Mouse (Mus musculus): Measurements from ENCODE around the gene Fsd1.

Fsd1 gene

DNA sequence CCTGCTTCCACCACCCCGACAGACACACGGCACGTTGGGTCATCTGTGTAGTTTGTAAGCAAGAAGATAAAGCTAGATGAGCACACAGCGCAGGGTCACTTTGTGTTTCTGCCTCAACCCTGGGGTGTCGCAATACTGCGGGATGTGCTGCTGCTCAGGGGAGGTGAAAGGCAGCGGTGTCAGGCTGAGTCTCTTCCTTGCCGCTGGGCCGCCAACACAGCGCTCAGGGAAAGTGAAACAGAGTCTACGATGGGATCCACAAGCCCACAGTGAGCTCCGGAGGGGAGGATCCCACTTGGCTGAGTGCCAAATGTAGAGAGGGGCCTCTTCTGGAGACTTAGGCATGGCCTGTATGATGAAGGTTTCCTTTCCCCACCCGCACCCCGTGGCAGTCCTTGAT is 23.1 kb upstream of the Fsd1 start:
- DNase-seq (ENCODE audit: low spot score) = no peak

GRCm38 (mm10) chr17:55964496-55964895 is 21.8 kb upstream of the Fsd1 start:
- no peak for DNase-seq (ENCODE audit: low spot score)

GRCm38 (mm10) chr17:55964996-55965395 is 21.3 kb upstream of the Fsd1 start:
- no peak for DNase-seq (ENCODE audit: low spot score)

DNA sequence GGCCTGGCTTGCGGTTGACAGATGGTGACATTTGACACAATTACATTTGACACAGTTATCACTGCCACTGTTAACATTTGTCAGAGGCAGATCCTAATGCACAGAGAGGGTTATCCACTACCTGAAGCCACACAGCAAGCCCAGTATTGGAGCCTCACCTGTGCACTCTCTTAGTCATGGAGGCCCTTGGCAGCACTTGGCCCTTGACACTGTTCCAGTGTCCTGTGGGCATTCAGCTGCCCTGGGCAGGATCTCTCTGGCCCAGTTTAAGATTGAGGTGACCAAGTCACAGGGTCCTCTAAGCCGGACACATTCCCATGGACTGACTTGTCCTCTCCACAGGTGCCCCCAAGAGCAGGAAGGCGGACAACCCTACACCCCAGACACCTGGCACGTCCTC is 19.1 kb upstream of the Fsd1 start:
- no peak for DNase-seq (ENCODE audit: low spot score)

DNA sequence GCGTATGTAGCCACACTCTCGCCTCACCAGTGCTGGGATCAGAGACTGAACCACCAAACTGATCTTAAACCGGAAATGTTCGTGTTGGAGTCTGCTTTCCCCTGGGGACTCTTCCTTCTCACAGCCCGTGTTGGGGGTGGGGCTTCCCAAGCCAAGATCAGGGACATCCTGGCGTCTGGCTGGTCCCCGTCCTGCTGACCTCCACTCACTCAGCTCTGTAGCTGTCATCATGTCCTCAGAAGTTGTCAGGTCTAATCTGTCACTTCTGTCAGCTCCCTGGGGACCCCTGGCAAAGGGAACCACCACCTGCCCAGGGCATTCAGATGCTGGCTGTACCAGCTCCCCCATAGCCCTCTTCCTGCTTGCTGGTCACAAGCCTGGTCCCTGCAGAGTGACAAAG is 18.1 kb upstream of the Fsd1 start:
- no peak for DNase-seq (ENCODE audit: low spot score)

GRCm38 (mm10) chr17:55969560-55969959 is 16.7 kb upstream of the Fsd1 start:
- DNase-seq (ENCODE audit: low spot score) = peak; percentile 71

- peak; percentile 79 for DNase-seq (ENCODE audit: low spot score)
These were observed 16.1 kb upstream of the Fsd1 start, which contains the start of gene Shd for GRCm38 (mm10) chr17:55969966-55970891. TSS of gene Shd (plus strand) at chr17:55970467.

GRCm38 (mm10) chr17:55971453-55971852 is 14.9 kb upstream of the Fsd1 start:
- no peak for DNase-seq (ENCODE audit: low spot score)

GRCm38 (mm10) chr17:55976255-55976862 is 9.9 kb upstream of the Fsd1 start:
- DNase-seq (ENCODE audit: low spot score) = peak; percentile 78

DNA sequence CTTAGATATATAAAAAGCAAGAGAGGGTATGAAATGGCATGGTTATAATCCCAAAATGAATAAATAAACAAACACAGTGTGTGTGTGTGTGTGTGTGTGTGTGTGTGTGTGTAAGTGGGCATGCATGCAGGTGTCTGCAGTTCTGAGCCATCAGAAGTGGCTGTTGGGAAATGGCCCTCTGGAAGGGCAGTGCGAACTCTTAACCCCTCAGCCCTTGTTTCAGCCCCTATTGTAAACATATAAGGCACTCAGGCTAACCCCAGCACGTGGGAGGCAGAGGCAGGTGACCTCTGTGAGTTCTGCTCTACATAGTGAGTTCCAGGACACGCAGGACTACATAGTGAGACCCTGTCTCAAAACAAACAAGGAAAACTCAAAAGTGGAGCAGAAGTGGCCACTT is 9.0 kb upstream of the Fsd1 start:
- no peak for DNase-seq (ENCODE audit: low spot score)

- no peak for DNase-seq (ENCODE audit: low spot score)
These were observed 4.1 kb downstream of the Fsd1 start for GRCm38 (mm10) chr17:55990278-55990898.

GRCm38 (mm10) chr17:55996007-55996406 is 9.7 kb downstream of the Fsd1 start:
- DNase-seq (ENCODE audit: low spot score) = no peak

DNA sequence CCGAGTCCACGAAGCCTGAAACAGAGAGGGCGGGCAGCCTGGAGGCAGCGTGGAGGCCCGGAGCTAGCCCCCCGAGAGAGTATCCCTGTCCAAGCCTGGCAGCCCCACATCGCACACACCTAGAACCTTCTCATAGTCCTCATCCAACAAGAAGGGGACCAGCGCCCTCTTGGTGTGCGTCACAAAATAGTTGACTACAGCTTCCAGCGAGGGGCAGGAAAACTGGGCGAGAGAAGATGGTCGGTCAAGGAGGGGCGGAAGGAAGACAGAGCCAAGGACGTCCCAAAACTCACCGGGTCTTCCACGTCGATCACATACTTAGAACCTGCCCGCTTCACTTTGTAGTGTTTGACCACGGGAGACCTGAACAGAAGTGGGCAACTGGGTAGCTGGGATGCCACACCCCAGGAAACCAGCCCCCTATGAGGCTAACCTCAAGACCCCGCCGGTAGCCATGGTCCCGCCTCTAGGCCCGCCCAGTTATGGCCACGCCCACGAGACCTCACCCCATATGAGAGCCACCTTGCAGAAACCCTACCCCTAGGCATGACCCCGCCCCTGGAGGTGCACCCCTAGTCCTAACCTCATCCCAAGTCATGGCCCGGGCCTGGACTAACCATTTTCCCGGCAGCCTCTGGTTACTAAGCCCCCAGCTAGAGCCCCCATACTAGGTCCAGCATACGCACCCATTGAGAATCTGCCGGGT is 13.6 kb downstream of the Fsd1 start:
- DNase-seq (ENCODE audit: low spot score) = peak; percentile 43

DNA sequence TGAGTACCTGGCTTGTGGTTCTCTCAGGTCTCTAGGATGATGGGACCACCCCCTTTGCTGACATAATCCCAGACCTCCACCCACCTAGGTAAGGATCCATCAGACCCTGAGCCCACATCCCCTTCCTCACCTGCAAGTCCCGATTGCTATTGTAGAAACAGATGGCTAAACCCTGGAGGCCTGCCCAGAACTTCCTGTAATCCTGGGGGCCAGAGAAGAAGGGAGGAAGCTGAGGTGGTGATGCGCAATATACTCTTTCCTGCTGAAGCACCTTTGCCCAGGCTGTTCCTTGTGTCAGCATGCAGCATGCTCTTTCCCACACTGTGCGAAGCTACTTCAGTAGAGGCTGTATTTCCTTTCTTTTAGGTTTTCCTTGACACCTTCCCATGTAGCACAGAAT is 16.7 kb downstream of the Fsd1 start:
- no peak for DNase-seq (ENCODE audit: low spot score)

GRCm38 (mm10) chr17:56005415-56006061 is 19.2 kb downstream of the Fsd1 start, which contains the start of the genes Stap2 and Mpnd:
TSS of gene Stap2 (minus strand) at chr17:56005584.
TSS of gene Mpnd (plus strand) at chr17:56005711.
- DNase-seq (ENCODE audit: low spot score) = peak; percentile 76

DNA sequence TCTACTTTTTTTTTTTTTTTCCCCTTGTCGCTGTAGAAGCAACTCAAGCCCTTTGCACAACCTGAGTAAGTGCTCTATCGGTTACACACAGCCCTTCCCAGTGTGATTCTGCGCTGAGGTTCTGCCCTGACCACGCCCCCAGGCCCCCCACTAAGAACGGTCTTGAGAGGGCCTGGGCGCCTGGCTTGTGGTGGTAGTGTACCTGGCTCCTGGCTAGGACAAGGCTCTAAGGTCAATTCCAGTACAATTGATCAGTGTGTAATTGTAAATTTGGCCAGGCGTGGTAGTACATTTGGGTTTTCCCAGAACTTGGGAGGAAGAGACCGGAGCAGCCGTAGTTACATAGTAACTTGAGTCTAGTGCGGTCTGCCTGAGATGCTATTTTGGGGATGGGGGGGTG is 20.6 kb downstream of the Fsd1 start:
- no peak for DNase-seq (ENCODE audit: low spot score)

GRCm38 (mm10) chr17:56007444-56008355 is 21.4 kb downstream of the Fsd1 start:
- DNase-seq (ENCODE audit: low spot score) = peak; percentile 57

- DNase-seq (ENCODE audit: low spot score) = peak; percentile 99
These were observed 22.2 kb downstream of the Fsd1 start for GRCm38 (mm10) chr17:56008356-56009087.

DNA sequence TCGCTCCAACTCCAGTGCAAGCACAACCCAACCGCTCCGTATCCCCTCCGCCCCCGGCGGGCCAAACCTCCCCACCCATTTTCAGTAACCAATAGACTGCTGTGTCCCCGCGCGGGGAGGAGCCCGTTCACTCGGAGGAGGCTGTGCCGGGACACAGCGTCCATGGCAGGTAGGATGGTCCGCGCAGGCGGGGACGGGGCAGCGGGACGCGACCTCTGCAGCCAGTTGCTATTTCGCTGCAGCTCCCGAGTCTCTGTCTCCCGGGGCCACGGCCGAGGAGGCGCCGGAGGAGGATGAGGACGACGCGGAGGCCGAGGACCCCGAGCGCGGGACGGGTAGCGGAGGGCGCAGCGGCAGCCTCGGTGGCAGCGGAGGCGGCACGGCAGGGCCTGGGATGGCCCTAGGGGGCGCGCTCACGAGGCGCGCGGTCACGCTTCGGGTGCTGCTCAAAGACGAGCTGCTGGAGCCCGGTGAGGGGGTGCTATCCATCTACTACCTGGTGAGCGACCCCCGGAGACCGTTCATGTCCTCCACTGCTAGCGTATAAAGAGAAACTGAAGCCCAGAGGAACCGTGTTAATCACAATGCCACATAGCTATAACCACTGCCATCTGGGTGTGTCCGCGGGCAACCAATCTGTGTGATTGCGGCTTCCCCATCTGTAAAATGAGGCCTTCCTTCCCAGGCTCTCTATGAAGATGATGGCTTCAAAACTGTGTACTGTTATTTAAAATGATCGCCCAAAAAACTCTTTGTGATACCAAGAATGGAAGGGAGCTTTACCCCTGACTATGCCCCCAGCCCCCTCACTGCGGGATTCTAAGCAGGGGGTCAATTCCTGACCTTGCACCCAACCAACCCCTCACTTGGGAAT is 23.0 kb downstream of the Fsd1 start:
- DNase-seq (ENCODE audit: low spot score) = peak; percentile 94
